Mouse (Mus musculus) ovary, postnatal 36 days (tissue): ENCODE measurements around the gene Rpn1.
"Not testable (repeated sequence)": the region's sequence is repeated elsewhere in the genome, so short reads cannot be mapped to it uniquely, and the experiment has no call there.

Experiments used
- DNase-seq: peaks from one replicate; pipeline ENCODE4 v3.0.0; 2022; ENCODE audit warnings: low spot score, mixed read lengths

Gene Rpn1

GRCm38 (mm10) chr6:88121781-88122180, 37.5 kb downstream of the Rpn1 start:
- DNase-seq: no peak

DNA sequence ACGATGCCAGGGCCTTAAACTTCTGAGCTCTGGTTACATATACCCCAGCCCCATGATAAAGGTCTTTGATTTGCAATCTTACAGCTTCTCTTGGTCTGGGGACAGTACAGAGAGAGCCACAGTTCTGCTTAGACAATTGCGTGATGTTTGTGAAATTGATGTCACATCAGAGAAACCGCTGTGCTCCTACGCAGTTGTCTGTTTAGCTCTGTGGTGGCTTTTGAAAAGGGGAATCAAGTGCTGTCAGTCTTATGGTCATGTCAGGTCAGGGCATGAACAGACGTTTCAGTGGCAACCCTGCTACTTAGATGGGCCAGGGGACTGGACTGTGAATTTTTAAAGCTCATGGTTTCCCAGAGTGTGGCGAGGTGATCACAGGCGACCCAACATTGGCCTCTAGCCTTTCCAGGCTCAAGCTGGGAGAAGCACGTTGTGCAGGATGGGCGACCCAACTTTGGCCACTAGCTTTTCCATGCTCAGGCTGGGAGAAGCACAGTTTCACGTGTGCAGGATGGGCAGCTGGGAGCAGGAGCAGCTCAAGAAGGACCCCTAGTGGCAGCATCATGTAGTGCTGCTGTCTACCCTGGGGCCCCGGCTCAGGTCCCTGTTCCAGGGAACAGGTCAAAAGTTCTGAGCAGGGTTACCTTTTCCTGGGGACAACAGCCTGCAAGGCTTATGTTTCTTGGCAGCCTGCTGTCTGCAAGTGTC, 39.0 kb downstream of the Rpn1 start:
- DNase-seq: peak; percentile 47

DNA sequence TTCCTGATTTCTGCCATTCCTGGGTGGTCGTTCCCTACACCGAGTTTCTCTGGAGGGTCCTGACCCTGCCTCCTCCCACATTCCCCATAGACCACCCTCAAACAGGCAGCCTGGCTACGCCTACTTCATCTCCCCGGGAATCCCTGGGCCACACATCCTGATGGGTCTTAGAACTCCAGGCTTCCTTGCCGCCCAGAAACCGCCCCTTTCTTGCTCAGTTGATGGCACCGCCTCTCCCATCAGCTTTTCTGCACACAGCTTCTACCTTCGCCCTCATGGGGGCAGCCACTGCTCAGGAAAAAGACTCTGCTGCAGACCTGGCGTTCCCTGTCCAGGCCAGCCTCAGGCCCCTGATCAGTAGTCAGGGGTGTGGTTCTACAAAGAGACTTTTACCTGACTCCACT, 39.6 kb downstream of the Rpn1 start:
- DNase-seq: peak; percentile 75

- no peak for DNase-seq
Measured at GRCm38 (mm10) chr6:88124551-88124950, 40.3 kb downstream of the Rpn1 start.

DNA sequence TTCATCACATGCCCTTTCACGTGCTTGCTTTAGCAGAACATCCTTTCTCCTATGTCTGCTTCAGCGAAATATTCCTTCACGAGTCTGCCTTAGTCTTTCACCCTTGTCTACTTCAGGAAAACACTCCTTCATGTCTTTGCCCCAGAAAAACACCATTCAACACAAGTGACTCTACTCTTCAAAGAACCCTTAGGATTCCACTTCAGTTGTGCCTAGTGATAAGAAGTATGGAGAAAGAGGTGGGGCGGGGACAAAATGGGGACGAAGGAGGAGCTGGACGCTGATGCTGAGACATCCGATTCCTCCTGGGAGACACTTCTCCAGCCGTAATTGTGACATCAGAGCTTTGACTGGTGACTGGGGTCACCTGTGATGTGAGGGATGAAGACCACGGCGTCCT, 41.5 kb downstream of the Rpn1 start:
- not testable (repeated sequence) for DNase-seq

DNA sequence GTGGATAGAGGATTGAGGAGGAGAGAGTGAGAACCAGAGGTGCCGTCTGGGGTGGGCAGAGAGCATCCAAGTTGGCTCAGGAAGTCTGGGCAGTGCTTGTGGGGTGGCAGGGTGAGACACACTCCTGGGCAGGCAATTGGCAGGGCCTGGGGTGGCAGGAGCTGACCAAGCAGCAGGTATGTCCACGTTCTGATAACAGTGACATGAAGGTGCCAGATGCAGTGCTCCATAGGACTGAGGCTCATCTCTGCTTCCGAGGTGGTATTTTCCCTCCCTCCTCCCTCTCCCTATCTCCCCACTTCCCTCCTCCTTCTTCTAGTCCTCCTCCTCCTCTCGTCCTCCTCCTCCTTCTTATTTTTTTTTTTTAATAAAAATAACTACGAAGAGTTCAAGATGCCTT, 47.2 kb downstream of the Rpn1 start:
- no peak for DNase-seq

- DNase-seq: no peak
Measured at GRCm38 (mm10) chr6:88132051-88132450, 47.8 kb downstream of the Rpn1 start.

- no peak for DNase-seq
Measured at GRCm38 (mm10) chr6:88133061-88133460, 48.8 kb downstream of the Rpn1 start.

DNA sequence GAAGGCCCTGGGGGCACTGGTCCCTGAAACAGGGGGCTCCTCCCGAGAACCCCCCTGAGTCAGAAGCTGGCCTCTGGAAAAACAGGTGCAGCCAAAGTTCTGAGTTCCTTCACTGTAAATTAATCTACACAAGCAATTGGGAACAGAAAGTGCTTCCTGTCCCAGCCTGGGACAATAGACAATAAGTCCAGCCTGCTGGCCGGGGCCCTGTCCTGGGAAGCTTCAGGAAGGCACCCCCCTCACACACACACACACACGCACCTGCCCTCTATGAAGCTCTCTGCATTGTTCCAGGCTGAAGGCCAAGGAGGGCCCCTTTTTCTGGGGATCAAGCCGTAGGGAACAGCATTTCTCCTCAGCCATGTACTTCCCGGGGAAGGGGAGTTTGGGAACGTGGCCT, 49.6 kb downstream of the Rpn1 start:
- no peak for DNase-seq

DNA sequence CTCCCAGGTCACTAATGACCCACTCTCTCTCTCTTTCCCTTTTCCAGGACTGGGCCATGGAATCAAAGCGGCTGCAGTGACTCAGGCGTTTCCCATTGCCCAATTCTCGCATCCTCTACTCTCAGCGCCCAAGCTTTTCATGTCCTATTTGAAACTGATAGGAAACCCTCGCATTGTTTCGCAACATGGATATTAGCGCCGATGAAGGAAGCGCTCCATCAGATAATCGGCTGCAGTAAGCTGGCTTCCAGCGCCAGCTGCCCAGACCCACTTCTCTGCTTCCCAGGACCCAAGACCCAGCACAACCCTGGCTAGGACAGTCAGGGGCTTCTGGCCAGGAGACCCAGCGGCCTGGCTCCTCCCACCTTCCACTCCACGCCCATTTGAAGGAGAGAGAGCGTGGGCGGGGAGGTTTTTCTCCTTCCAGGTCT, 51.9 kb downstream of the Rpn1 start:
- peak; percentile 27 for DNase-seq

DNA sequence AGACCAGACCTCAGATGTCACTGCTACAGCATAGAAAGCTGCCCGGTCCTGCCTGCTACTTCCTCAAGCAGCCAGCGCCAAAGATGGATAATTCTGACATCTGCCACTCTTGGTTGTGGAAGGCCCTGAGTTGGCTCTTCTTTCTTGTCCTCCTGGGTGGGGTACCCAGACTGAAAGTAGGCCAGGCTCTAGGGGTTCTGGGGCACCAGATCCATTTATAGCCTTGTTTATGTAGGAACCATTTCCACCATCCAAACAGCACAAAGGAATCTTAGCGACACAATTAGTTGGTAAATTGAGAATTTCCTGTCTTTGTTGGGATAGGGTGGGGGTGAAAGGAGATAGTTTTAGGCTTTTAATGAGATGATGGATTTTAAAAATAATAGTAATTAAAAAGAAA, 54.2 kb downstream of the Rpn1 start:
- no peak for DNase-seq

DNA sequence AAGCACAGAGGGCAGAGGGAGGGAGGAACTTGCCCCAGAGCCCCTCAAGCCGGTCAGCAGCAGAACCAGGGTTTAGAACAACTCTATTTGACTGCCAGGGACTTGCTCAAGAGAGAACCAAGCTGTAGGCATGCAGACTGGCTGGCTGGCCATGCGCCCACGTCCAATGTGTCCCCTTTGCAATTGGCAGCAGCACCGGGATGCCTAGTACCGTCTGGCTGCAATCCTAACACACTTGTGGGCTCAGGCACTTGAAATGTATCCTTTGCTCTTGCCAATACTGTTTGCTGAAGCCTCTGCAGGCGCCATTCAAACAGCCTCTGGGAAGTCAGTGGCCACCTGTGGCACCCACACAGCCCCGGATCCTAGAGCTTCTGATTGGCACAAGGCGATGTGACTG, 56.0 kb downstream of the Rpn1 start:
- peak; percentile 38 for DNase-seq

DNA sequence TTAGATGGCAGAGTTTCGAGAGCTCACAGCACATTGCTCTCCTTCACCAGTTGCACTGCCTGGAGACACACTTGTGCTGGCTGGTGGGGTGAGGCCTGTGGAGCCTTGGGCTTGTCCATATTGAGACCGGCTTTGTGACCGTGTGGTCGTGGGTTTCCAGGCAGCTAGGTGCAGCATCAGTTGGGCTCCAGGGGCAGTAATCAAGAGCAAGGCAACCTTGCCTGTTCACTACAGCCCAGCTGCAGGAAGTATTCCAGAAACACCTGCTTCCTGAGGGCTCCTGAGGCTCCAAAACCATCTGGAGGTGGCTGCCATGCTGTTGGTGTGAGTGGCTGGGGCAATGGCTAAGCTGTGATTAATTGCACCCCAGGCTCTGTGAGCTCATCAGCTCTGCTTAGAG, 61.5 kb downstream of the Rpn1 start:
- DNase-seq: no peak

GRCm38 (mm10) chr6:88146576-88146975, 62.3 kb downstream of the Rpn1 start:
- no peak for DNase-seq

GRCm38 (mm10) chr6:88147411-88148003, 63.2 kb downstream of the Rpn1 start:
- DNase-seq: peak; percentile 61

- DNase-seq: no peak
Measured at GRCm38 (mm10) chr6:88151335-88151734, 67.1 kb downstream of the Rpn1 start.

DNA sequence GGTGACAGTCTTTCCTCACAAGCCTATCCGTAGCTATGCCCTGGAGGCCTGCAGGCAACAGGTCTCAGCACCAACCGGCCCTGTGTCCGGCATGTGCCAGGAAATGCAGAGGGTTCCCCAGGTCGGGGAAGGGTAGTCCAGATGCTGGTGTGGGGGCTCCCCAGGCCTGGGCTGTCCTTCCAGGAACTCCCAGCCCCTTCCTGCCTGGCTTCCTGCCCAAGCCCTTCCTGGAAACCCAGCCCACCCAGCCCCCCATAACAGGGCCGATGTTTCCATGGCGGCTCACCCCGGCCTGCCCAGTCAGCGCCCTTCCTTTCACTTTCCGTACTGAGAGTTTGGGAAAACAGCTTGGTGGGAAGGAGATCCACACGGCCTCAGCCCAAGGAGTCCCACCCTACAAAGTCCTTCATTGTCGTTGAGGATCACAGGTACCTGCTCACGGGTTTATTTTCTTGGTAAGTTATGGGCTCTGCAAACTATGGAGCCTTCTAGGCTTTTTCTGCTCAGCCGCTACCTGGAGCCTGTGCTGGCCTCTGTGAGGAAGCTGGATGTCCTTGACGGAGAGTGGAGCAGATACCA, 67.9 kb downstream of the Rpn1 start:
- DNase-seq: peak; percentile 23

DNA sequence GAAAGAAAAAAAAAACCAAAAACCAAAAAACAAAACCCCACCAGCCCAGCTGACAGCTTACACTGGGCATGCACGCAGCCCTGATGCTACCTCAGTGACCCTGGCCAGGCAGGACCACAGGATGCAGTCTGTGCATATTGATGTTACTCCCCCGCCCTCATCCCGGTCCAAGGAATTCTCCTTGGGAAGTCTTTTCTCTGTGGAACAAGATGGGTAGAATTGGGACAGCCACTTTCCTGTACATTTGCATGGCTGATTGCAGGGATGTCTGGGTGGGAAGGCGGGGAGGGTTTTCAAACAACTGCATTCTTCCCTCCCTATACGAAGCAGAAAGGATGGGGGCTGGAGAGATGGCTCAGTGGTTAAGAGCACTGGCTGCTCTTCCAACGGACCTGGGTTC, 68.7 kb downstream of the Rpn1 start:
- DNase-seq: no peak
